ENCODE assay signal across 8 mouse cellular contexts in the genomic region with DNA sequence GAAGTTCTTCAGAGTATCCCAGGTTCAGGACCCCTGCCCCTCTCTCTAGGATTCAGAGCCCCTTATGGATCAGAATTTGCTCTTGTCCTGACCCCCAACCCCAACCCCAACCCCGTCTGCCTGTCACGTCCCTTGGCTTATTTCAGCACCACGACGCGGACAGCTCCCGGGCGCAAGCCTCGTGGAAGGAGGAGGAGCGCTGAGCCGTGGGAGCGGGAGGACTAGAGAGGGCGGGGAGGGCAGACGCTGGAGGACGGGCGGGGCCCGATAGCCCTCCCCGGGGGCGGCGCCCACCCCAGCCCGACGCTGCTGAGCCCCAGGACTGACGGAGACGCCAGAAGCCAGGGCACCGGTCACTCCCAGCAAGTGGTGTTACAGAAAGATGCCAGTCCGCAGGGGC. TPM values are rescaled to one million over a fixed set of nuclear protein-coding genes. Genes with fewer than 3 reads are reported as not detected.
DNase-seq lines count a peak whose midpoint lies in the region; ATAC-seq and TF ChIP-seq lines count a peak whose summit lies in the region.

A gene (plus strand): TSS at position 304 of the 400 bp plus-strand sequence.

- H3K4me3 ChIP-seq in forebrain, embryonic 16.5 days (replicated peaks; ENCODE audit: low read length) = no peak within 1 kb of the TSS
- H3K4me3 ChIP-seq in hindbrain, embryonic 14.5 days (replicated peaks; ENCODE audit: low read length) = peak within 1 kb of the TSS; percentile 11; the same call in 1 of the 2 replicates
- no peak within 1 kb of the TSS for H3K4me3 ChIP-seq in liver, adult 2 months (ENCODE audit: insufficient read depth, low read depth, low read length)
- H3K4me3 ChIP-seq in midbrain, postnatal 0 days (ENCODE audit: low read depth, low read length) = peak within 1 kb of the TSS; percentile 15; the same call in 1 of the 2 replicates

- peak; percentile 49 for DNase-seq in right cerebral cortex, postnatal 14 days
- no peak for DNase-seq in right cerebral cortex, postnatal 25 days
- peak; percentile 45 for DNase-seq in hindbrain, embryonic 14.5 days (ENCODE audit: low spot score)
- peak; percentile 26 for DNase-seq in liver, adult 2 months (ENCODE audit: extremely low read depth, low read depth, low spot score)
- peak; percentile 20 for DNase-seq in midbrain, postnatal 0 days (ENCODE audit: low spot score)
- peak; percentile 67 for DNase-seq in testis, postnatal 14 days (ENCODE audit: low spot score)
- no peak for DNase-seq in left cerebral cortex, adult 11 months (ENCODE audit: low spot score)

- 2% methylated on average over 21 of the region's 25 CpGs for WGBS in forebrain, embryonic 16.5 days
- 2% methylated on average over 24 of the region's 25 CpGs for WGBS in hindbrain, embryonic 14.5 days
- under 1% methylated on average over 25 of the region's 25 CpGs for WGBS in liver, adult 2 months
- WGBS in midbrain, postnatal 0 days = 1% methylated on average over 25 of the region's 25 CpGs

- no peak for TF ChIP-seq POLR2A in liver, adult 2 months (IDR thresholded peaks at IDR 0.05; ENCODE audit: extremely low read depth, insufficient read depth, low read length)

- H3K4me2 ChIP-seq in forebrain, embryonic 16.5 days (ENCODE audit: low read length) = peak within 1 kb of the TSS; percentile 36
- peak within 1 kb of the TSS; percentile 45 for H3K4me2 ChIP-seq in hindbrain, embryonic 14.5 days (replicated peaks)
- peak within 1 kb of the TSS; percentile 55 for H3K4me2 ChIP-seq in midbrain, postnatal 0 days (ENCODE audit: low read depth, low read length, poor library complexity, severe bottlenecking)

- peaks cover 3% of the 10 kb centered on the region; the same call in 1 of the 2 replicates for H3K27me3 ChIP-seq in forebrain, embryonic 16.5 days (replicated peaks; ENCODE audit: control insufficient read depth, insufficient read depth, low read length)
- H3K27me3 ChIP-seq in hindbrain, embryonic 14.5 days (ENCODE audit: control insufficient read depth, insufficient read depth, low read length) = no peaks in the 10 kb centered on the region; the same call in 1 of the 2 replicates
- peaks cover 8% of the 10 kb centered on the region for H3K27me3 ChIP-seq in liver, adult 2 months (ENCODE audit: control insufficient read depth, insufficient read depth, low read length)
- H3K27me3 ChIP-seq in midbrain, postnatal 0 days (ENCODE audit: insufficient read depth, low read length) = peaks cover 8% of the 10 kb centered on the region

- peaks cover 8% of the 10 kb centered on the region; the same call in 1 of the 2 replicates for H3K4me1 ChIP-seq in forebrain, embryonic 16.5 days (replicated peaks; ENCODE audit: control insufficient read depth, insufficient read depth, low read length)
- H3K4me1 ChIP-seq in hindbrain, embryonic 14.5 days (replicated peaks; ENCODE audit: control insufficient read depth, insufficient read depth, low read length) = peaks cover 9% of the 10 kb centered on the region; the same call in 1 of the 2 replicates
- H3K4me1 ChIP-seq in liver, adult 2 months (ENCODE audit: control insufficient read depth, insufficient read depth, low read length) = peaks cover 9% of the 10 kb centered on the region; the same call in 1 of the 2 replicates
- no peaks in the 10 kb centered on the region for H3K4me1 ChIP-seq in midbrain, postnatal 0 days (ENCODE audit: insufficient read depth, low read length)

- H3K9me3 ChIP-seq in forebrain, embryonic 16.5 days (ENCODE audit: control insufficient read depth, low read length) = no peaks in the 10 kb centered on the region
- H3K9me3 ChIP-seq in hindbrain, embryonic 14.5 days (ENCODE audit: control insufficient read depth, low read length) = no peaks in the 10 kb centered on the region
- no peaks in the 10 kb centered on the region for H3K9me3 ChIP-seq in midbrain, postnatal 0 days (ENCODE audit: low read length)

- ATAC-seq in forebrain, embryonic 16.5 days = no peak
- ATAC-seq in hindbrain, embryonic 14.5 days (ENCODE audit: low FRiP score) = no peak
- 0 out of 2 replicates have a peak, but pooled peaks have one; percentile 38 for ATAC-seq in midbrain, postnatal 0 days (ENCODE audit: low FRiP score)

- H3K27ac ChIP-seq in forebrain, embryonic 16.5 days (ENCODE audit: low read length) = no peak within 1 kb of the TSS
- H3K27ac ChIP-seq in hindbrain, embryonic 14.5 days = no peak within 1 kb of the TSS
- no peak within 1 kb of the TSS for H3K27ac ChIP-seq in liver, adult 2 months (replicated peaks; ENCODE audit: insufficient read depth, low read depth, low read length)
- no peak within 1 kb of the TSS for H3K27ac ChIP-seq in midbrain, postnatal 0 days (ENCODE audit: low read depth, low read length)

- H3K79me2 ChIP-seq in liver, adult 2 months (ENCODE audit: control insufficient read depth, insufficient read depth, low read length) = no peaks in the 10 kb centered on the region

- no peak within 1 kb of the TSS for H3K9ac ChIP-seq in forebrain, embryonic 16.5 days (replicated peaks; ENCODE audit: low read depth, low read length)
- no peak within 1 kb of the TSS; the same call in 1 of the 2 replicates for H3K9ac ChIP-seq in hindbrain, embryonic 14.5 days
- H3K9ac ChIP-seq in liver, adult 2 months (ENCODE audit: low read depth, low read length) = no peak within 1 kb of the TSS
- peak within 1 kb of the TSS; percentile 36; the same call in 1 of the 2 replicates for H3K9ac ChIP-seq in midbrain, postnatal 0 days (replicated peaks; ENCODE audit: low read length, poor library complexity, severe bottlenecking)

- 0 out of 2 replicates have a peak, but pooled peaks have one; percentile 1 for TF ChIP-seq CTCF in liver, adult 2 months (IDR thresholded peaks at IDR 0.05; ENCODE audit: low read depth, low read length)
- TF ChIP-seq CTCF in midbrain, postnatal 0 days (IDR thresholded peaks at IDR 0.05) = no peak

- H3K36me3 ChIP-seq in forebrain, embryonic 16.5 days (ENCODE audit: control insufficient read depth, insufficient read depth) = no peaks in the 10 kb centered on the region
- no peaks in the 10 kb centered on the region for H3K36me3 ChIP-seq in hindbrain, embryonic 14.5 days (replicated peaks; ENCODE audit: control insufficient read depth, insufficient read depth)
- no peaks in the 10 kb centered on the region for H3K36me3 ChIP-seq in liver, adult 2 months (ENCODE audit: control insufficient read depth, insufficient read depth, low read length)
- no peaks in the 10 kb centered on the region for H3K36me3 ChIP-seq in midbrain, postnatal 0 days (ENCODE audit: insufficient read depth, low read length)

RNA-seq across cellular contexts. Expression of the gene that starts here (rescaled TPM):
- polyA plus RNA-seq in forebrain, embryonic 16.5 days (2015; fragmentation: Nextera tagmentation; extraction: Ambion mirVana) = 0.62 and 0.89 TPM in 2 replicates
- polyA plus RNA-seq in hindbrain, embryonic 14.5 days (2014; fragmentation: Nextera tagmentation; extraction: Ambion mirVana) = 2.3 and 2.5 TPM in 2 replicates
- total RNA-seq in liver, adult 2 months (2014; rRNA removed) = not detected in 2 replicates
- polyA plus RNA-seq in liver, adult 2 months (2012; rRNA removed) = not detected in 2 replicates
- 3.1 TPM in 2 replicates for total RNA-seq in midbrain, postnatal 0 days (2014; rRNA removed)
- 2.8 and 3.1 TPM in 2 replicates for polyA plus RNA-seq in midbrain, postnatal 0 days (2015; fragmentation: Nextera tagmentation; extraction: Ambion mirVana)

Comparison
In these comparisons a context has a peak if more than half of its experiments do, and no peak if none do; other contexts are left out.
1. DNase-seq: peak in right cerebral cortex, postnatal 14 days (single experiment), hindbrain, embryonic 14.5 days (single experiment), midbrain, postnatal 0 days (single experiment) and testis, postnatal 14 days (single experiment); none in right cerebral cortex, postnatal 25 days (single experiment) and left cerebral cortex, adult 11 months (single experiment).
2. Peak in DNase-seq in liver, adult 2 months; RNA of the gene not detected or under 1 TPM.
3. H3K4me3 ChIP-seq: peak in hindbrain, embryonic 14.5 days (single experiment) and midbrain, postnatal 0 days (single experiment); none in forebrain, embryonic 16.5 days (single experiment) and liver, adult 2 months (single experiment).
4. Peak in every context shown above with its lines, with median percentiles within 50 percentile points of each other: H3K4me2 ChIP-seq.